Mouse (Mus musculus): ENCODE data around the gene Gm21818. TPM values are rescaled to one million over a fixed set of nuclear protein-coding genes. Genes with fewer than 3 reads are reported as not detected.

The Gm21818 gene
- polyA plus RNA-seq (2017; shearing (Covaris generic)) = not detected

GRCm38 (mm10) chr13:120172133-120172532 lies at the start of gene Gm21818:
Gene Gm21818 (plus strand): TSS chr13:120172433.

GRCm38 (mm10) chr13:120139946-120140345 lies 32.3 kb upstream of the Gm21818 start, which contains the start of gene Gm20767:
Gene Gm20767 (plus strand): TSS chr13:120140246.

GRCm38 (mm10) chr13:120215847-120216246 lies 43.6 kb downstream of the Gm21818 start, which contains the start of gene Gm21762:
Gene Gm21762 (minus strand): TSS chr13:120215947.

Other genes starting within 250 kb of the Gm21818 start
- gene Gm21761, start 243.2 kb upstream of the Gm21818 start, polyA plus RNA-seq (2017; shearing (Covaris generic)) = not detected
- gene B020031M17Rik, start 221.6 kb upstream of the Gm21818 start, polyA plus RNA-seq (2017; shearing (Covaris generic)) = under 1 TPM in 1 of 2 experiments, not detected in 1; 0.20 TPM
- not detected for gene Gm36079, start 145.4 kb upstream of the Gm21818 start, polyA plus RNA-seq (2017; shearing (Covaris generic))
- gene Gm21188, start 120.2 kb upstream of the Gm21818 start, polyA plus RNA-seq (2017; shearing (Covaris generic)) = 1 to 10 TPM in 1 of 2 experiments, under 1 TPM in 1; 0.73 to 3.1 TPM
- not detected for gene Gm20767, start 32.2 kb upstream of the Gm21818 start, polyA plus RNA-seq (2017; shearing (Covaris generic))
- gene Gm21762, start 43.5 kb downstream of the Gm21818 start, polyA plus RNA-seq (2017; shearing (Covaris generic)) = not detected
- not detected for gene Gm21731, start 66.7 kb downstream of the Gm21818 start, polyA plus RNA-seq (2017; shearing (Covaris generic))
- gene AF067061, start 90.7 kb downstream of the Gm21818 start, polyA plus RNA-seq (2017; shearing (Covaris generic)) = under 1 TPM in 1 of 2 experiments, not detected in 1; 0.31 TPM
- gene BC147527, start 128.0 kb downstream of the Gm21818 start, polyA plus RNA-seq (2017; shearing (Covaris generic)) = 10 to 100 TPM; 47.7 to 98.3 TPM
- not detected for gene Tcstv3, start 144.4 kb downstream of the Gm21818 start, polyA plus RNA-seq (2017; shearing (Covaris generic))